Mouse (Mus musculus) bone marrow macrophage, adult 2 months (primary cell): ENCODE measurements at regions not wholly inside any gene's neighbourhood (a gene's known extent, or its start where the extent isn't known, plus 50 kb on each side); places are given as distances from the start of the nearest gene placed in this dataset.

Source experiments
- CTCF ChIP-seq: IDR thresholded peaks from 2 replicates; pipeline ENCODE4 v1.5.1; 2012; ENCODE audit warnings: low read depth, mild to moderate bottlenecking, low read length, moderate library complexity
- POLR2A ChIP-seq: IDR thresholded peaks from 2 replicates; pipeline ENCODE4 v1.6.1; 2012; ENCODE audit warnings: mild to moderate bottlenecking, low read depth, low read length, borderline replicate concordance

DNA sequence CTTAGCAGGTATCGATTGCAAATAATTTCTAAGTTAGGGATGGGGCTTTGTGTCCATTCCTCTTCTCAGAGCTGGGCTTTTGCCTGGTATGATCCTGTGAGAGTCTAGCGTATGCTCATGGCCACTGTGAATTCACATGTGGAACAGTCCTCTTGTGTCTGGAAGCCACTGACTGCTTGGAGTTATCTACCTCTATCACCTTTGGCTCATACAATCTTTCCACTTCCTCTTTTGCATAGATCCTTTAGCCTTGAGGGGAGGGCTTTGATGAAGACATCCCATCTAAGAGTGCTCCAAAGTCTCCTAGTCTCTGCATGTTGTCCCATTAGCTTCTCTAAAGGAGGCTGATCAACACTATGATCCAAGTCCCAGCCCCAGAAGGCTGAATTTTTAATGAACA lies 135.8 kb upstream of the Max start:
- TF ChIP-seq CTCF, result no peak
- no peak for TF ChIP-seq POLR2A
